Mouse (Mus musculus) mature B cell (primary cell): ENCODE measurements around the gene Hist1h2ad.
"Not testable (repeated sequence)": the region's sequence is repeated elsewhere in the genome, so short reads cannot be mapped to it uniquely, and the experiment has no call there.

ENCODE experiments used
- in situ Hi-C: fragments of 300-500 bp; cut with MboI; formaldehyde crosslinking; loops from 2 replicates; pipeline ENCODE4 v1.14.3; 2019

The Hist1h2ad gene

DNA sequence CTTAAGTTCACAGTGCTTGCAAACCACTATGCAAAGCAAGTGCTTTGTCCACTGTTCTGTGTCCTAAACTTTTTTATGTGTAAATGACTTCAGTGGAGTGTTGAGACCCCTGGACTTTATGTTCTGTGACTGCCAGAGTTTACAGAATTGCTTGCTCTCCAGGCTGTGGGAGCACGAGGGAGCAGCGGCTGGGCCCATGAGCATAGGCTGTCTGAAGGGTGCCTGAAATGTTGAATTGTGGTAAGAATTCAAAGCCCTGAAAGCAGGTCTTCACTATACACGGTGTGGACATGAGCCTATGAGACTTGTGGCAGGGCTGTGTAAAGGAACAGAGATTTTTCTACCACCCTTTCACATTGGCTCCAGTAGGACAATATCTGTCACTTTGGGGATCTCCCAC is 37.5 kb downstream of the Hist1h2ad start:
- in situ Hi-C loops: loop anchor here (10.0 kb wide), 1 partner anchor 1567 kb away; the partner anchor contains the start of genes Hist1h2ag, Hist1h2bj and Hist1h4i

- in situ Hi-C loops: no loop called here
Observed at GRCm38 (mm10) chr13:23620056-23620732, 46.0 kb downstream of the Hist1h2ad start.

DNA sequence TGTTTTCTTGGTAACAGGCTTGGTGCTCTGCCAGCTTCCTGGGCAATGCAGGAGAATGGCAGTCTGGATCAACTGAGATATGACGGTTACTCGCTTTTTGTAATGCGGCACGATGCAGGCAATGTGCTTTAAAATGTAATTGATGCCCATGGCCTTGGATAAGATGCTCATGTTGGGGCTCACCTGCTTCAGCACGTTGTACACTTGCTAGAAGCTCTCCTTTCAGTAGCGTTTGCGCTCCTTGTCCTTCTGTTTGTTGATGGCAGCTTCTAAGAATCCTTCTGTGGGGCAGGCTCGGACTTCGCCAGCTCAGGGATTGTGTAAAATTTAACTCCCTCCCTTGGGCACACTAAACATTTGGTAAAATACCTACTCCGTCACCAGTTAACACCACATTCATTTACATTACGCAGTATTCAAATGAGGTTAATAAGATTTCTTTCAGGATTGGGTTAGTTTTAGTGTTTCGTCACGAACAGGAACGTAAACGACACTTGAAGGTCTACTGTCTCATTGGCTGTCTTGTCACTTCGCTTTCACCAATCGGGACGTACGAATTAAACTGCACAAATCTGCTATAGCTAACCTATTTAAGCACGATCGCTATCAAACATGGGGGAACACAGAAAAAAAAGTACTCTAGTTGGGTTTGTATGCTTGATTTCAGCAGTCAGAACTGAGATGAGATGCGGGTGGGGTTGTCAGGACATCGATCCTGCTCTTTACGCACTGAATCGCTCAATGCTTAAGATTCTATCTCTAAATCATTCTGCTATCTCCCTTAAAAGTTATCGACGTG is 46.8 kb downstream of the Hist1h2ad start, which contains the start of gene Hist1h2be:
Gene Hist1h2be (minus strand): TSS at position 392 of the 799 bp plus-strand sequence.
- in situ Hi-C loops: no loop called here

DNA sequence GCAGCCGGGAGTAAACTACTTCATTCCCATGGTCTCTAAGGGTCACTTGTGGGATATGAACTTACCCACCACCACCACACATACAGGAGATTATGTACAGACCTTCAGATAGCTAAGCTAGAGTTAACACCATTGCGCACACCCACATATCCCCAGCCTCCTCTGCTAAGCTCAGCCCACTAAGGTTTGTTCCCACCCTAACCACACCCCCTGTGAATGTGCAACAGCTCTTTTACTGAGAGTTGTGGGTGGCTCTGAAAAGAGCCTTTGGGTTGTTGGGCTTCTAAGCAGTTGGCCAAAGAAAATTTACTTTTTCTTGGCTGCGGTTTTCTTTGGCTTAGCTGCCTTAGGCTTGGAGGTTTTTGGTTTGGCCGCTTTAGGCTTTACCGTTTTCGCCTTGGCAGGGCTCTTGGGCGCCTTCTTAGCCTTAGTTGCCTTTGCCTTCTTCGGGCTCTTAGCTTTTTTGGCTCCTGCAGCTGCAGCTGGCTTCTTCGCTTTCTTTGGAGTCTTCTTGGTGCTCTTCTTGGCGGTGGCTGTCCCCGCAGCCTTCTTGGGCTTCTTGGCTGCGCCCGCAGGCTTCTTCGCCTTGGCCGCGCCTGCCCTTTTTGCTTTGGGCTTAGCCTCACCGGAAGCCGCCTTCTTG is 47.5 kb downstream of the Hist1h2ad start:
- in situ Hi-C loops: no loop called here

GRCm38 (mm10) chr13:23622175-23622671 is 48.0 kb downstream of the Hist1h2ad start, which contains the start of gene Hist1h1e:
Hist1h1e (minus strand) TSS chr13:23622558.
- in situ Hi-C loops: not testable (repeated sequence)

DNA sequence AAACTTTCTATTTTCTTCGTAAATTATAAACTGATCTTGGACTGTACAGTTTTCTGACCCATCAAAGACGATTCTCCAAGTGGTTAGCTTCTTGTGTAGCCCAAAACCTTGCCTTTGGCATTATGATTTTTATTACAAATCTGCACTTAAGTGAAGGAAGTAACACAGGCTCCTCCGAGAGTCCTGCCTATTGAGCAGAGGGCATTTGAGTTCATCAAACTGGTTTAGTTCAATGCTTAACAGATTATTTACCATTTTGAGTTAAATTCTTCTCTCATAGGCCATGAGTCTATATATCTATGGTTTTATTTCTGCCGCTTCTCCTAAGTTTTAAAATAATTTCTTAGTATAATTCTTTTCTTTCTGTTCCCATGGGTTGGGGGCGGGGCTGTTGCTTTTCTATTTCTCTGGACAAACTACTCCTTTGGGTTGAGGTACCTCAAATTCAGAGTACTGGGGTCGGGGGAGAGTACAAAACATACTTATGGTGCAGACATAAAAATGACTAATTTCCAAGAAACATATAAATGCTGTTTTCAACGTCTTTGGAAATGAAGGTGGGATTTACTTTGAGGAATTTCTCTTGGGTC is 48.8 kb downstream of the Hist1h2ad start:
- in situ Hi-C loops: no loop called here
